In the genomic region with DNA sequence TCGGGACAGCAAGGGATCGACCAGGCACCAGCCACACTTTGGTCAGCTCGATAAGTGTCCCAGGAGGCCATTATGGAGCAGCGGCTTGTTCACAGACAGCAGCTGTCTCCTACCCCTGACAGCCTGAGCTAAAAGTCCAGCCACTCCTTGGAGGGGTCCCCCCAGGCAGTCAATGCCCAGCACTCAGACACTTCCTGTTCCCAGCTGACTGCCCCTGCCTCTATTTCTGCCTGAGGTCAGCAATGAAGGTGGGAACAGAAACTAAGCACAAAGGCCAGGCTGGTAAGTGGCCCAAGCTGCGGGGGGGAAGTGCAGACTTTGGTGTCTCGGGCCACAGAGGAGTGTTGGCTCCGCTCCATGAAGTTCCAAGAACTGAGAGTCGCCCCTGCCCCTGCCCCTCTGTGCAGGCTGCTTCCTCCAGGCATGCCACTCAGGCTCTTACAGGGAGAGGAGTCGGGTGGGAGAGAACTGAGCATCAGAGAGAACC, we compare ENCODE assay signal across 9 mouse cellular contexts.
A peak's percentile ranks its signal among the peaks of the same experiment; 100 is the strongest.
DNase-seq lines count a peak whose midpoint lies in the region; ATAC-seq and TF ChIP-seq lines count a peak whose summit lies in the region.
"Had no signal": no experiment of that assay in that cellular context is flagged by ENCODE, and none has a peak within 500 bp of the region (broad histone marks: within the 10 kb centered on the region; RNA-seq: fewer than 3 reads in every experiment).

No protein-coding gene starts in this region.

- ATAC-seq in heart, embryonic 12.5 days (ENCODE audit: insufficient number of reproducible peaks, low FRiP score), result no peak
- peak; percentile 45; the same call in 1 of the 2 replicates for ATAC-seq in neural tube, embryonic 13.5 days (ENCODE audit: low read depth)
- ATAC-seq in CD4-positive, CD25-positive, alpha-beta regulatory T cell, adult 4 months, result no peak

- H3K9ac ChIP-seq in heart, embryonic 12.5 days, result peak overlapping the region; percentile 21; the same call in 1 of the 2 replicates
- peak overlapping the region; percentile 56 for H3K9ac ChIP-seq in neural tube, embryonic 13.5 days
- H3K9ac ChIP-seq: limb, embryonic 15.5 days had no signal

- H3K36me3 ChIP-seq in heart, embryonic 12.5 days, result 0 out of 2 replicates have a peak, but pooled peaks cover 3% of the 10 kb centered on the region
- H3K36me3 ChIP-seq in neural tube, embryonic 13.5 days, result peaks cover 13% of the 10 kb centered on the region

- intact Hi-C loops in gastrocnemius, adult 2 months (cut with DNase I), result no loop called here
- intact Hi-C loops in gastrocnemius, postnatal 36 days (cut with DNase I), result no loop called here

- no peak for DNase-seq in gastrocnemius, adult 2 months
- DNase-seq in gastrocnemius, postnatal 36 days, result no peak
- DNase-seq in Muller cell, postnatal 12 days (ENCODE audit: inconsistent ontology term), result peak; percentile 46
- peak; percentile 41 to 73 for DNase-seq in kidney, postnatal 36 days
- no peak for DNase-seq in thymus, postnatal 0 days (ENCODE audit: low spot score)

- peak overlapping the region; percentile 8; the same call in 1 of the 2 replicates for H3K27ac ChIP-seq in gastrocnemius, adult 2 months
- H3K27ac ChIP-seq in heart, embryonic 12.5 days (ENCODE audit: poor library complexity, severe bottlenecking), result peak overlapping the region; percentile 14; the same call in 1 of the 2 replicates
- H3K27ac ChIP-seq in neural tube, embryonic 13.5 days (replicated peaks), result peak overlapping the region; percentile 82
- H3K27ac ChIP-seq: limb, embryonic 15.5 days had no signal

- 33% methylated on average over 9 of the region's 9 CpGs for WGBS in heart, embryonic 12.5 days
- WGBS in neural tube, embryonic 13.5 days, result 31% methylated on average over 9 of the region's 9 CpGs

- no peak for TF ChIP-seq CTCF in gastrocnemius, adult 2 months (IDR thresholded peaks at IDR 0.05)

- H3K4me2 ChIP-seq in heart, embryonic 12.5 days, result no peak overlapping the region
- H3K4me2 ChIP-seq in neural tube, embryonic 13.5 days, result no peak overlapping the region
- H3K4me2 ChIP-seq: limb, embryonic 15.5 days had no signal

- no peaks in the 10 kb centered on the region for H3K9me3 ChIP-seq in heart, embryonic 12.5 days (replicated peaks)
- no peaks in the 10 kb centered on the region for H3K9me3 ChIP-seq in neural tube, embryonic 13.5 days
- H3K9me3 ChIP-seq: limb, embryonic 15.5 days had no signal

- H3K27me3 ChIP-seq in heart, embryonic 12.5 days (replicated peaks), result no peaks in the 10 kb centered on the region
- no peaks in the 10 kb centered on the region for H3K27me3 ChIP-seq in neural tube, embryonic 13.5 days
- H3K27me3 ChIP-seq: limb, embryonic 15.5 days had no signal

- H3K4me3 ChIP-seq in gastrocnemius, adult 2 months, result no peak overlapping the region
- H3K4me3 ChIP-seq in heart, embryonic 12.5 days, result no peak overlapping the region
- no peak overlapping the region for H3K4me3 ChIP-seq in neural tube, embryonic 13.5 days
- H3K4me3 ChIP-seq: limb, embryonic 15.5 days had no signal

- peaks cover 43% of the 10 kb centered on the region for H3K4me1 ChIP-seq in heart, embryonic 12.5 days (replicated peaks)
- peaks cover 43% of the 10 kb centered on the region for H3K4me1 ChIP-seq in neural tube, embryonic 13.5 days (replicated peaks)

Comparison
In these comparisons a context has a peak if more than half of its experiments do, and no peak if none do; other contexts are left out.
1. DNase-seq: peak in Muller cell, postnatal 12 days (single experiment) and kidney, postnatal 36 days (2 of 2); none in gastrocnemius, adult 2 months (single experiment), gastrocnemius, postnatal 36 days (0 of 2) and thymus, postnatal 0 days (single experiment).
2. H3K27ac ChIP-seq: peak in every context shown above with its lines; median percentile 82 in neural tube, embryonic 13.5 days; 14 in heart, embryonic 12.5 days; 8 in gastrocnemius, adult 2 months.